Mouse (Mus musculus) E14TG2a.4 (cell line): ENCODE measurements around the gene Phldb1.

Experiments used
- H3K27me3 ChIP-seq: 2 replicates; pipeline ENCODE4 v1.6.1; 2014; ENCODE audit warnings: low read length, control low read depth; ENCODE audit not compliant: insufficient read depth
- H3K36me3 ChIP-seq: 2 replicates; pipeline ENCODE4 v1.6.1; 2014; ENCODE audit warnings: low read length, control low read depth; ENCODE audit not compliant: insufficient read depth
- H3K4me1 ChIP-seq: replicated peaks from 2 replicates; pipeline ENCODE4 v1.6.1; 2014; ENCODE audit warnings: low read depth, low read length, control low read depth
- H3K4me3 ChIP-seq: replicated peaks from 2 replicates; pipeline ENCODE4 v1.5.1; 2014; ENCODE audit warnings: mild to moderate bottlenecking, low read length
- H3K9me3 ChIP-seq: 2 replicates; pipeline ENCODE4 v1.6.1; 2014; ENCODE audit warnings: low read length, control low read depth
- CTCF ChIP-seq: conservative IDR thresholded peaks from 2 replicates; pipeline ENCODE4 v1.5.1; 2014; ENCODE audit warnings: low read length
- NANOG ChIP-seq: IDR thresholded peaks from 2 replicates; pipeline ENCODE4 v1.6.1; 2014; ENCODE audit warnings: borderline replicate concordance, low read length, mixed read lengths
- POU5F1 ChIP-seq: IDR thresholded peaks from 2 replicates; pipeline ENCODE4 v1.6.1; 2014; ENCODE audit warnings: low read length, borderline replicate concordance

The Phldb1 gene

DNA sequence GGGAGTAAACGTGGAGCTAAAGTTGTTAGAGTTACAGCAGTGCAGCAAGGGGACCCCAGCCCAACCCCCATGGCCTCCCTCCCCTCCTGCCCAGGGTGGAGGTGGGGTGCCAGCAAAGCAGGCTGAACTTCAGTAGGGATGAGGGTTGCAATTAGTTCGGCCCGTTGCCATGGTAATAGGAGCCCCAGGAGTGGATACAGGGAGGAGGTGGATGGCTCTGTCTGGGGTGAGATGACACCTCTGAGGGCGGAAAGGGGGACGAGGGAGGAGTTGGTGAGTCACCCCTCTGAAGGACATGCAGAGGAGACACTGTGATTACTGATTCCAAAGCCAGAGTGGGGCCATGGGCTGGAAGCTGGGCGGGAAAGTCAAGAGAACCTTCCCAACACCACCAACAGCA is 26.1 kb downstream of the Phldb1 start:
- H3K4me3 ChIP-seq, result peak overlapping the region; percentile 74
- H3K4me1 ChIP-seq, result peaks cover 48% of the 10 kb centered on the region
- TF ChIP-seq CTCF (no peak), NANOG (no peak), POU5F1 (no peak)
- H3K36me3 ChIP-seq, result peaks cover 10% of the 10 kb centered on the region; the same call in 1 of the 2 replicates
- peaks cover 67% of the 10 kb centered on the region for H3K27me3 ChIP-seq
- H3K9me3 ChIP-seq, result no peaks in the 10 kb centered on the region

- Histone ChIP-seq H3K27me3 (peaks cover 66% of the 10 kb centered on the region), H3K4me3 (peak overlapping the region; percentile 74), H3K36me3 (peaks cover 10% of the 10 kb centered on the region; the same call in 1 of the 2 replicates), H3K9me3 (no peaks in the 10 kb centered on the region), H3K4me1 (peaks cover 51% of the 10 kb centered on the region)
- TF ChIP-seq NANOG (no peak), CTCF (no peak), POU5F1 (no peak)
These were observed 26.6 kb downstream of the Phldb1 start for GRCm38 (mm10) chr9:44708429-44708765.

GRCm38 (mm10) chr9:44707749-44708428 is 27.1 kb downstream of the Phldb1 start:
- TF ChIP-seq POU5F1 (no peak), CTCF (no peak), NANOG (no peak)
- peaks cover 53% of the 10 kb centered on the region for H3K4me1 ChIP-seq
- H3K27me3 ChIP-seq, result peaks cover 62% of the 10 kb centered on the region
- H3K4me3 ChIP-seq, result peak overlapping the region; percentile 74
- no peaks in the 10 kb centered on the region for H3K9me3 ChIP-seq
- H3K36me3 ChIP-seq, result peaks cover 10% of the 10 kb centered on the region; the same call in 1 of the 2 replicates

DNA sequence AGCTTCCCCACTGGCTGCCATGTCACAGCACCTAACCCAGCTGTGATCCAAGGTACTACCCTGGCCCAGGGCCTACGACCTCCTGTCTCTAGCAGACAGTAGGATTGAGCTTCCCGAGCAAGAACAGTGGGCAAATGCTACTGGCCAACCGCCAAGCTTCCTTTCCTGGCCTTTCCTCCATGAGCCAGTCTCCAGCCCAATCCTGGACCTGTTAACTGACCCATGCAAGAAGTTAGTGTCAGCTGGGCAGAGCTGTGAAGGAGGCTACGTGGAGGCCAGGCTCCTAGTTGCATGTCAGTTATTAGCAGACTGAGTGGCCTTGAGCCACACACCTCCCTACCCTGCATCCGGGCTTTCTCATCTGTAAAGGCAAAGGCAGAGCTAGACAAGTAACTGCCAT is 35.3 kb downstream of the Phldb1 start:
- Histone ChIP-seq H3K36me3 (no peaks in the 10 kb centered on the region; the same call in 1 of the 2 replicates), H3K4me1 (peaks cover 34% of the 10 kb centered on the region), H3K4me3 (no peak overlapping the region), H3K9me3 (no peaks in the 10 kb centered on the region), H3K27me3 (peaks cover 47% of the 10 kb centered on the region)
- TF ChIP-seq NANOG (no peak), POU5F1 (no peak), CTCF (no peak)

GRCm38 (mm10) chr9:44699196-44699595 is 35.8 kb downstream of the Phldb1 start:
- Histone ChIP-seq H3K4me3 (no peak overlapping the region), H3K9me3 (no peaks in the 10 kb centered on the region), H3K27me3 (peaks cover 50% of the 10 kb centered on the region), H3K4me1 (peaks cover 34% of the 10 kb centered on the region), H3K36me3 (no peaks in the 10 kb centered on the region; the same call in 1 of the 2 replicates)
- TF ChIP-seq POU5F1 (no peak), CTCF (no peak), NANOG (no peak)

GRCm38 (mm10) chr9:44697866-44698265 is 37.1 kb downstream of the Phldb1 start:
- peaks cover 34% of the 10 kb centered on the region for H3K4me1 ChIP-seq
- peaks cover 53% of the 10 kb centered on the region for H3K27me3 ChIP-seq
- H3K4me3 ChIP-seq, result peak overlapping the region; percentile 69
- H3K9me3 ChIP-seq, result no peaks in the 10 kb centered on the region
- no peak for TF ChIP-seq CTCF
- TF ChIP-seq NANOG, result no peak
- TF ChIP-seq POU5F1, result no peak
- H3K36me3 ChIP-seq, result peaks cover 3% of the 10 kb centered on the region; the same call in 1 of the 2 replicates

DNA sequence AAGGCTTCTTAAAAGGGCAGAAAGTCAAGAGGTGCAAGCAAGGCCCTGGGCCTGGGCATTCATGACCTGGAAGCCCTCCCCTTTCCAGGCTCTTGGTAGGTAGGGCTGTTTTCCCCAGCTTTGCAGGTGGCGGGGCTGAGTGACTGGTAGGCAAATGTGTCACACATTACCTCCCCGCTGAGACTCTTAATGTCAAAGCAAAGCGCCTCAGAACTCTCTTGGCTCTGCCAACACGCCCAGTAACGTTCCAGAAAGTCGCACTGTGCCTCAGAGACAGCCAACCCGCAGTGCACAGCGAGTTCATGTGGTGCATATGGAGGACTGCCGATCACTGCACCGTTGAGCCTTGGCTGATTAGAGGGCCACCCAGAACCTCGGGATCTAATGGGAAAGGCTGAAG is 41.9 kb downstream of the Phldb1 start:
- Histone ChIP-seq H3K4me3 (no peak overlapping the region), H3K9me3 (no peaks in the 10 kb centered on the region), H3K27me3 (peaks cover 42% of the 10 kb centered on the region), H3K36me3 (0 out of 2 replicates have a peak, but pooled peaks cover 3% of the 10 kb centered on the region), H3K4me1 (peaks cover 39% of the 10 kb centered on the region)
- TF ChIP-seq POU5F1, result no peak
- no peak for TF ChIP-seq CTCF
- TF ChIP-seq NANOG, result no peak

- TF ChIP-seq NANOG, result no peak
- TF ChIP-seq POU5F1, result no peak
- no peak for TF ChIP-seq CTCF
- Histone ChIP-seq H3K4me3 (no peak overlapping the region), H3K36me3 (0 out of 2 replicates have a peak, but pooled peaks cover 3% of the 10 kb centered on the region), H3K9me3 (no peaks in the 10 kb centered on the region), H3K27me3 (peaks cover 32% of the 10 kb centered on the region), H3K4me1 (peaks cover 41% of the 10 kb centered on the region)
These were observed 43.1 kb downstream of the Phldb1 start for GRCm38 (mm10) chr9:44691671-44692520.

GRCm38 (mm10) chr9:44690641-44691040 is 44.4 kb downstream of the Phldb1 start:
- H3K36me3 ChIP-seq, result 0 out of 2 replicates have a peak, but pooled peaks cover 3% of the 10 kb centered on the region
- peaks cover 54% of the 10 kb centered on the region for H3K4me1 ChIP-seq
- H3K27me3 ChIP-seq, result peaks cover 24% of the 10 kb centered on the region
- H3K9me3 ChIP-seq, result no peaks in the 10 kb centered on the region
- TF ChIP-seq POU5F1 (no peak), NANOG (no peak), CTCF (no peak)
- no peak overlapping the region for H3K4me3 ChIP-seq
